Mouse (Mus musculus) spleen, adult 12 weeks (tissue): ENCODE results near the gene Secisbp2.

Experiments
- DNase-seq: peaks from one replicate; pipeline ENCODE4 v3.0.0; 2022; ENCODE audit warnings: low spot score

The Secisbp2 gene

GRCm38 (mm10) chr13:51685290-51685966 lies 33.9 kb downstream of the Secisbp2 start:
- DNase-seq, result no peak

DNA sequence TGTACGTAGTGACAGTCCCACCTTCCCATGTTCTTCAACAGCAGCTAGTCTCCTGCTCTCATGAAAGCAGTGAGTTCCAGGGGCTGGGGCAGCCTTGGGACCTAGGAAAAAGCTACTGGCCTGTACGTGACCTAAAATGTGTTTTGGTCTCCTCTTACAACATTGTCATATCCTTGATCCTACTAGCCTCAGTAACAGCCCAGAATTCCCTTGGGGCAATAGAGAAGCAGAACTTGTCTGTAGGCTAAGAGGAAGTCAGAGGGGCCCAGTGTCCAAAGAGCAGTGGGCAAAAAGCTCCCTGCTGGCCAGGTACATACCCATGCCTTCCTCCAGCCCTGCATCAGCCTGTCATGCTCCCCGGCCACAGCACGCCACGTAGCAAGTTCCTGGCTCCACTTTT lies 35.5 kb downstream of the Secisbp2 start:
- no peak for DNase-seq

DNA sequence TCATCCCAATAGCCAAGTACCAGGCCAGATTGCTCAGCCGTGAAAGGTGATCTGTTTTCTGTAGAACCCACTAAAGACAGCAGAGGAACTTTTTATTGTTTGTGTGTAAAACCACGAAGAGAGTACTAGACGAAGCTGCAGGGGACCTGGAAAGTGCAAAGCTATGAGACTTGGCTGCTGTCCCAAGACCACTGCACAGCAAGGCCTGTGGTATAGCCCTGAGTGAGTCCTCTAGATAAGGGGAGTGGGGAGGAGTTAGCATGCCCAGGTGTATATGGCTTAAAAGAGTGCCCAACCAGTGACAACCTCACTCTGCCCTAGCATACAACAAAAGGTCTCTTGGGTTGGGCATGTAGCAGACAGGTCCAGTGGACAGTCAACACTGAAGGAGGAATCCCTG lies 37.2 kb downstream of the Secisbp2 start:
- no peak for DNase-seq

DNA sequence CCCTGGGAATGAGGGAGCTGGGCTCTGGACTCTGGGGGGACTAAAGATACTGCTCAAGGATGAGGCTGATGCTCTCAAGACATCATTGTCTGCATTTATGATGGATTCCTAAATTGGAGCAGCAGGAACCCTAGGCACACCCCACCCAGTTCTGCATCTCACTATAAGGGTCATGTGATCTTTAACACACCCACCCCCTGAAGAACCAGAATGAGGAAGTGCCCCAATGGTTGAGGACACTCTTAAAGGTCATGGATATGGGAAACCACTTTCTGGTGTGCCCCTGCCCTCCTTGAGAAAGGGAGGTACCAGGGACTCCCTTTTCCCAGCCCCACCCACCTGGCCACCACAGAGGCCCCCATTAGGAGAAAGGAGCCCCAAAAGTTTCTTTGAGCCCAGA lies 45.0 kb downstream of the Secisbp2 start:
- DNase-seq, result no peak

DNA sequence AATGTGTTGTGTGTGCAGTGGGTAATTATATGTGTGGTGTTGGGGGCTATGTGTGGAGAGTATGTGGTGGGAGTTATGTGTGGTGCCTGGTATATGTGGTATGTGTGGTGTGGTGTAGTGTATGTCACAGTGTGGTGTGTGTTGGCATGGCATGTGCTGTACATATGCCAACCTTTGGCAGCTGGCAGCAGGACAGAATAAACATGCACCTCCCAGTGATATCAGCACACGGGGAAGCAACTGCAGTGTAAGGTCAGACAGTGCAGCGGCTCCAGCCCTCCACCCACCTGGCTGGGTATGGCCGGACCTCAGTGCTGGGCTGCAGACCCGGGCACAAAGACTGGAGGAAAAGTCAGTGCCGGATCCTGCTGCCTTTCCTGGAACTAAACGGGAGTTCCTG lies 46.0 kb downstream of the Secisbp2 start:
- DNase-seq, result no peak

DNA sequence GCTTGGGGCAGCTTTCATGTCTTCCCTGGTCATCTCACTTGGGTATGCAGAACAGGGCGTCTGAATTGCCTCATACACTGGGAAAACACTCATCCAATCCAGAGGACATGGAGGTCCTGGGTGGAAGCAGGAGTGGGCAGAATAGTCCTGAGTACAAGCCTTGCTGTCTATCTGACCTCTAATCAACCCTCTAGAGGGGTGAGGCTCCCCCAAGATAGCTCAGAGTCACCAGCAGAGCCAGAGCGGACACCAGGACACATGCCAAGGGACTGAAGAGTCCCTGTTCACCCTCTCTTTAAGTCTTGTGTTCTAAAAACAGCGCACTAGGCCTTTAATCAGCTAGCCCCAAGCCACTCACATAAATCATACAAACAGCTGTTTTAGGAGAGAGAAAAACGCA lies 46.4 kb downstream of the Secisbp2 start:
- no peak for DNase-seq

DNA sequence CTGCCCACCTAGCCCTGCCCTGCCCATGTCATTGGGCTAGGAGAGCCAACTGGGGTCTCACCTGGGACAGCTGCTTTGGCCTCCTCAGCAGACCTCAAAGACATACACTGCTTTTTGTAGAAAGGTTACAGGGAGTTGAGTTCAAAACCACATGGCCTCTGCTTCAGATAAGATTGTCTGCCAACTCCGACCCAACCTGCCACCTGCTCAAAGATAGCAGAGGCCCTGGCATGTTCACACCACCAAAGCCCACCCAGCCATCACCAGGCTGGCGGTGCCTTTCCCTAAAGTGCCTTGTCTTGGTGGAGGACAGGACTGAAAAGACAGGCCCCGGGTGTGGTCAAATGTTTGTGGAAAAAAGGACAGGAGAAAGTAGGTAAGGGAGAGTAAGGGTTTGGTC lies 46.8 kb downstream of the Secisbp2 start:
- no peak for DNase-seq

GRCm38 (mm10) chr13:51703893-51704292 lies 52.4 kb downstream of the Secisbp2 start:
- no peak for DNase-seq

DNA sequence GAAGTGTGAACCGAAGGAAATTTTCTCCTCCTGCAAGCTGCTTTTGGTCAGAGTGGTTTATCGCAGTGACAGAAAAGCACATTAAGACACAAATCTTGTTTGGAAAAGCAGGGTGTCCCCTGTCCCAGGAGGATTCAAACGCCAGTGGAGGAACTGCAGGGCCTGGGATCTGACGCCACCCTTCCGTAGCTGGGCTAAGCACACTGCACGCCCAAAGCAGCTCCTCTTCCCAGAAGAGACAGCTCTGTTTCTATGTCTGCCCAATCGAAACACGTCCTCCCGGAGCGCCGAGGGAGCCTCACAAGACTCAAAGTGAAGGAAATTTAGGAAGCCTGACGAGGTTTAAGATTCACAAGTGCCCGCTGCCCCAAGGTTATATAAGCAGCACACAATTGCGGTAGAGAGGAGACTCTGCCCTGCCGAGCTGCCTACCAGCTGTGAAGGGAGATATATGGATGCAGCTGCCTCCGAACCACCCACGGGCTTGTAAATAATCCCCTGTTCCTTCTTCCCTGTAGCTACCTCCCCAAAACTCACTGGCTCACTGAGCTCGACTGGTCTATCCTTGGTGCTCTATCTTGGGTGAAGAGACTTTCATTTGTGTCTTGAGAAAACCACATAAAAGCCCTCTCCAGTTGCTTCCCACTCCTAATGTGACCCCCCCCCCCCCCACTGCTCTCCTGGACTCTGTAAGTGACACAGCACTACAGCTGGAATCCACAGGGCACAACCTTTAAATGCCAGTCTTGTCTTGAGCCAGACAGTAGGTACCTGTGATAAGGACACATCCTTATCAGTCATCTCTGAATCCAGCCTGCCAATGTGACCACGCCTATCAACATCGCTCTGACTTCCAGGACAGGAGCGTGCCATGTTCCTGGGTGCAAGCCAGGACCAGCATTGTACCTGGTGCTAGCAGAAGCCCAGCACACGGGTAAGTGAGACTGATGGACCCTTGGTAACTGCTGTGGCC lies 54.7 kb downstream of the Secisbp2 start:
- DNase-seq, result no peak

- DNase-seq, result no peak
Measured at GRCm38 (mm10) chr13:51710738-51711137, 59.2 kb downstream of the Secisbp2 start.

GRCm38 (mm10) chr13:51712022-51712421 lies 60.5 kb downstream of the Secisbp2 start:
- DNase-seq, result no peak

GRCm38 (mm10) chr13:51716350-51717263 lies 65.1 kb downstream of the Secisbp2 start:
- DNase-seq, result no peak

- no peak for DNase-seq
Measured at GRCm38 (mm10) chr13:51719256-51719655, 67.8 kb downstream of the Secisbp2 start.

DNA sequence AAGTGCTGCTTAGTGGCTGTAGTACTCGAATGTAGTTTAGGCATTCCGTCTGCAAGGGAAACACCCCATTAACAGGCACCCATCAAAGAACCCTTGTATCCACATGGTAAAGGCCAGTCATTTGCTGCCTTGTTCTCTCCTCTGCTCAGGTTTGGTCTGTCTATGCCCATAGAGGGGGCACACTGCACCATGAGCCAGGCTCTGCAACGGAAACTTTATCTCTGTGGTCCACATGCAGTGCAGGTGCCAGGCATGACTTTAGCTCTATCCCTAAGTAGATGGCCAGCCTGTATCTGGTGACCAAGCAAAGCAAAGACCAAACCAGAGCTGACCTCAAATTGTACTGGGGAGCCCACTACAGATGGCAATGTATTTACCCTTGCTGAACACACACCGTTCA lies 69.1 kb downstream of the Secisbp2 start:
- no peak for DNase-seq

- no peak for DNase-seq
Measured at GRCm38 (mm10) chr13:51723114-51723513, 71.6 kb downstream of the Secisbp2 start.

GRCm38 (mm10) chr13:51724566-51724965 lies 73.1 kb downstream of the Secisbp2 start:
- DNase-seq, result no peak

GRCm38 (mm10) chr13:51725446-51725845 lies 73.9 kb downstream of the Secisbp2 start:
- no peak for DNase-seq

DNA sequence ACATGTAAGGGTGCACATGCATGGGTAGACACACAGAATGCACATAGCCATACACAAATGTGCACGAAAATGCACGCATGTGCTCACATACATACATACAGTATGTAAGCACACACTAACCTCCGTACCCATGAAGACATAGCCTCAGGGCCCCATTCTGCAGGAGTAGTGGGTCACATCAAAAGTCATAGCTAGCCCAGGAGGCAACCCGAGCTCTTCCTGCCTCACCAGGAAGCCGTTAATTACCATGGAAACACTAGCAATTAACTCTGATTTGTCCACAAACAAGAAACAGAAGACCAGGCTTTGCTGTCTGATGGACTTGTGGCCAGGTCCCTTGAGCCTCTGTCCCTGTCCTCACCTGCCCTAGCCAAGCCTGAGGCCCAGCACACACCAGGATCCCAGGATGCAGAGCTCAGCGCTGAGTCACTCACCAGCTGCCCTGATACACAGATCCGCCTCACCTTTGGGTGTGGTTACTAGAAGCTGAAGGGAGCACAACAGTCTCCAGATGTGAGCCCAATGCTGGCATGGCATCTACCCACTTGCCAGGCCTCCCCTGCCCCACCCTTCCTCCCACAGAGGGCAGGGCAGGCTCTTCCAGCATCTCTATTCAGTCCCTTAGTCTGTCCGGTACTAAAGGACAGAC lies 74.6 kb downstream of the Secisbp2 start:
- no peak for DNase-seq

GRCm38 (mm10) chr13:51727364-51727763 lies 75.9 kb downstream of the Secisbp2 start:
- DNase-seq, result no peak

- no peak for DNase-seq
Measured at GRCm38 (mm10) chr13:51729887-51730361, 78.4 kb downstream of the Secisbp2 start.

DNA sequence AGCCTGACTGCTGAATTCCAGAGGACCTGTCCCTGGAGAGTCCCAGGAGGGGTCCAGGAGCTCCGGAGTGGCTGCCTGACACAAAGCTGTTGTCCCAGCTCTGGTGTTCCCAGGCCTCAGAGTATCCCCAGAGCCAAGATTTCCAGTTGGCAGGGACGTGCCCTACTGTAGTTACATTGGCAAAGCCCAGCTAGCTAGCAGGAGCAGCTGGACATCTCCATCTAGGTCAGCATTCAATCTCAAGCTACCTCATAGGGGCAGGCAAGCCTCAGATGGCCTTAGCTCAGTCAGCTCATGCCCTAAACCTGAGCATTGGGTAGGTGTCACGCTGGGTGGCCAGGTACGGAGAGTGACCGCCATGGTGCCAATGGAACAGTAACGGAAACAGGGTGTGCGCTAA lies 80.0 kb downstream of the Secisbp2 start:
- DNase-seq, result no peak
